Mouse (Mus musculus): ENCODE measurements around the gene Tlr6.

DNA sequence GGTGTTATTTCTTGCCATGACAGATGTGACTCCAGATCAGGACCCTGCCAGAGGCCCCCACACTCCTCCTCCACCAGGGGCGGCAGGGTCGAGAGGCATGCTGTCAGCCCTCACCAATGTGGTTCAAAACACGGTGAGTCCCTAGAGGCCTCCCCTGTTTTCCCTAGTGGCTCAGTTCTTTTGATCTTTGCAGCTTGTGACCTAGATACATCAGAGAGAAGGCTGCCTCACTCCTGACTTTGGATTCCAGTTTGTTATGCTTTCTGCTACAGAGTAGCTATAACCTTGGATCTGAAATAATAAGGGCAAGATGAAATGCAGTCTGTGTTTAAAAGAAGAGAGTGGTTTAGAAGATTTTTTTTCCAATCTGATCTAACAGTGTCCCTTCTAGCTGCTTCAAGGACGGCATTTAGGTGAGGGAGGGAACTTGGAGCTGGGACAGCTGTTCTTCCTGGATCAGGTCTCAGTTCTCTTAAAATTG is 46.2 kb upstream of the Tlr6 start:
- TF ChIP-seq CTCF (IDR thresholded peaks at IDR 0.05; ENCODE audit: low read depth) (no peak), EP300 (optimal IDR thresholded peaks at IDR 0.05) (no peak)
